Mouse (Mus musculus) ovary, adult 18-20 months (tissue): Measurements from ENCODE around the gene Slc28a2.
"Not testable (repeated sequence)": the region's sequence is repeated elsewhere in the genome, so short reads cannot be mapped to it uniquely, and the experiment has no call there.

Source experiments
- DNase-seq: peaks from one replicate; pipeline ENCODE4 v3.0.0; 2022; ENCODE audit warnings: low spot score, mixed read lengths

Slc28a2 gene

DNA sequence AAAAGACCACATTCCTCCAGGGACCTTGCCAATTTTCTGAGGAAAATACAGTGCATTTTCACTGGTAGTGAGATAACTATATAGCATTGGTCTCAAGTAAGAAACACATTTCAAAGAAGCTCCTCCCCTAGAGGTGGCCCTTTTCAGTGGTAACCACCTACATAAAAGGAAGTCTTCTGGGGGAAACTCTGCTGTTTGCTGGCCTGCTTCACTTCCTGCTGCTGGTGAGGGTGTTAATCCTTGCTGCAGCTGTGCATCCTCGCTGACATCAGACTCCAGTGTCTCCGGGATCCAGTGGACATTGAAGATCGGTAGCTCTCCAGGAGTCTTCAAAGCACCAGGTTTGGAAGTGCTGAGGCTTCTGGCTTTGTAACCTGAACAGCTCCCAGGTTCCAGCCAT lies at the start of gene Slc28a2:
Gene Slc28a2, plus strand, starts transcription at position 278 of the 400 bp plus-strand sequence.
- not testable (repeated sequence) for DNase-seq

- peak; percentile 91 for DNase-seq
Observed at GRCm38 (mm10) chr2:122377215-122377674, 49.0 kb upstream of the Slc28a2 start.

DNA sequence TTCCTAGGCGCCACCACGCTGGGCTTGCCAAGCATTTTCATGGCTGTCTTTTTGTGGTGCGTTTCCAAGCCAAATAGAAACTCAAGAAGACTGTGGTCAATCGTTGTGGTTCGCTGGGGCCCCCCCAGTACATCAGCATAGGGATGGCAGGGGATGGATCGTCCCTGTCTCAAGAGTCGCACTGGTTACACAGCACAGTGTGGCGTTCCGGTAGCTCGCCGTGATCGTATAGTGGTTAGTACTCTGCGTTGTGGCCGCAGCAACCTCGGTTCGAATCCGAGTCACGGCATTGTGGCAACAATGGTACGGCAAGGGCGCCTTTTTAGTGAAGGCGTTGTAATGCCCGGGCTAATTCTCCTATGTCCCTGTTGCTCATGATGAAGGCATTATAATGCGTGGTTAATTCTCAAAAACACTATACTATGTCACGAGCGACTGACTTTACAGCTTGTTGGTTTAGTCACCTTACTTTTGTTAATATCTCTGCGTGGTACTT lies 48.5 kb upstream of the Slc28a2 start:
- DNase-seq = peak; percentile 52

DNA sequence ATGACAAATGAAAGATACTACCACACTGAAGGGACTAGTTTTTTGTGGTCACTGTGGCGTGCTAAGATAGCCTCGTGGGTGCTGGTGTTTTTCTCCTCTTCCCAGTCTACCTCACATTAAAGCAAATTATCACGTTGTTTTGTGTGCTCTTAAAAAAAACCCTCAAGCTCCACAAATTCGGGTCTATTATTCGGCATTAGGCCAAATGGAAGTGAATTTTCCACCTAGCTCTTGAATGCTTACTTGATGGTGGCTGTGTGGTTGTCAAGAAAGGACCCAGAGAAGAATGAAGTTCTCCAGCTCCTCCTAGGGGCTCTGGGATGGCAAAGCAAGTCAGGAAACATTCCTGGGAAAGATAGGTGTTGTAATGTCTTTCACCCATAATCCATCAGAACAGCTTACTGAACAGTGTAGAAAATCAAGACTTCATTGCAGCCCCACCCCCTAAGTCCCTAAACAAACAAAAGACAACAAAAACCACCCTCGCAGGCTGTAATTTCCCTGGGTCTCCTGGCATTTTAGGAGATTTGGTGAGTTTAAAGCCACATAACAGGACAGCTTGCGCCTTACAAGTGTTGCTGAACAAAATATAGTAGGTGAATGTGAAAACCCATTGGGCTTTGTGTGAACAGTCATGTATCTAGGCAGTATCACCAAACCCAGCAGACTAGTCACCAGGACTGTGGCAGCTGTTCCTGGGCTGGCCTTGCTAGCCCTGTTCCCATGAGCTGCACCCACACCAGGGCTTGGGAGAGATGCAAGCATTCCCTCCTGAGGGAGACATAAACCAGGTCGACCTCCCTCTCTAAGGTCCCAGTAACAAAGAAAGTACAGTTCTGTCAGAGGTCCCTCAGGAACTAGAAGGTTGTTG lies 47.6 kb upstream of the Slc28a2 start:
- DNase-seq = no peak

DNA sequence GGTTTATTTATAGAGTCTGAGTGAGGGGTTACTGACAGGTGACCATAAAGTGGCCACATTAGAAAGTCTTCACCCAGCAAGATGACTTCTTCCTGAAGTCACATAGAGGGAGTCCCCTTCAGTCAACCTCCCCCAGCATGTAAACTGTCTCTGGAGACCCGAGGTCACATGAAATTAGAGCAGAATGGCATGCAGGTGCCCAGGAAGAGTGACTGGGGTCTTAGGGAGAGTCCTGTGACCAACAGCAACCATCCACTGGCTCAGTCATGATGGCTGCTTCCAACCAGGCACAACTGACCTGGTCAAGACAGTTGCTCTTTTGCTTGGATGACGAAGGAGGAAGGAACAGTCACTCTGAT lies 47.0 kb upstream of the Slc28a2 start:
- no peak for DNase-seq

- no peak for DNase-seq
Observed at GRCm38 (mm10) chr2:122380768-122381311, 45.4 kb upstream of the Slc28a2 start.

GRCm38 (mm10) chr2:122381329-122382103 lies 44.8 kb upstream of the Slc28a2 start:
- no peak for DNase-seq

- no peak for DNase-seq
Observed at GRCm38 (mm10) chr2:122382121-122382520, 44.2 kb upstream of the Slc28a2 start.

GRCm38 (mm10) chr2:122385095-122385494 lies 41.2 kb upstream of the Slc28a2 start:
- no peak for DNase-seq

DNA sequence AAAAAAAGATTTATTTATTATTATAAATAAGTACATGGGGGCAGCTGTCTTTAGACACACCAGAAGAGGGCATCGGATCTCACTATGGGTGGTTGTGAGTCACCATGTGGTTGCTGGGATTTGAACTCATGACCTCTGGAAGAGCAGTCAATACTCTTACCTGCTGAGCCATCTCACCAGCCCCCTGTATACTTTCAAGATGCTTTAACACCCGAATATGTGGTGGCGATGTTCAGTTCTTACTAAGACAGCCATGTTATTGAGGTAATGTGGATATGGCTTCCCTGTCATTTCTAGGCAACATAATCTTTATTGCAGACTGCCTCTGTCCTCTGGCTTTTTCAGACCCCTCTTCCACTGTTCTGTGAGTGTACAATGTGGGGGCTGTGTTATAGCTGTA lies 39.1 kb upstream of the Slc28a2 start:
- DNase-seq = not testable (repeated sequence)

DNA sequence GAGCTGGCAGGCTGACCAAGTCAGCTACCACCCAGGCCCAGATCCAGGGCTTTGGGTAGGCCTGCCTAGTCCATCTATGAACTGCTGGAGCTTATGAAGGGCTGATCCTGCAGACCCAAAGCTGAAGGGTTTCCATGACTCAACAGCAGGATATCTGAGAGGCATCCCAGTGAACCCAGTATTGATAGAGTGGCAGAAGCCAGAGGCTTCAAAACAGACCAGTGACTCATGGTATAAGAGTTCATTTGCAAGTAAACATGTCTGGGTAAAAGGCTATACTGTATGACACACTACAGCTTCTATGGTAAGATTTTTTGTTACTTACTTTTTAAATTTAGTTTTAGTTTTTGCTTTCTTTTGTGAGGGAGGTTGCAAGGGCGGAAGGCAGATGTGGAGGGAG lies 30.1 kb upstream of the Slc28a2 start:
- DNase-seq = no peak

GRCm38 (mm10) chr2:122407607-122408006 lies 18.7 kb upstream of the Slc28a2 start:
- DNase-seq = no peak

- no peak for DNase-seq
Observed at GRCm38 (mm10) chr2:122408928-122409327, 17.3 kb upstream of the Slc28a2 start.

DNA sequence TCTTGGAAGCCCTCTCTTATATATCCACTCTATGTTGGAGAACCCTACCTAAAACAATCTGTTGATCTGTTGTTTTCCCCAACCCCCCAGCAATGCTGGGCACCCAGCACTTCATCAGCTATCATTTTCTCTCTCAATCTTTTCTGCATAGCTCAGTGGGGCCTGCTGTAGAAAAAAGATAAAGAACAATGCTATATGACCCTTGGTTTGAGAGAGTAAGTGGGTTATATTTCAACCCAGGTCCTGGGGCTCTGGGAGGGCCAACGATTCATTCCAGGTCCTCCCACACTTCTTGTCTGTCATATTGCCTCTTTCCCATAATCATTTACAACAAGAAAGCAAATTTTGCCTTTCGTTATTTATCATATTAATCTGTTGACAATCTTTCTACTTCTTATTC lies 368 bp downstream of the Slc28a2 start:
- not testable (repeated sequence) for DNase-seq

GRCm38 (mm10) chr2:122438706-122439482 lies 12.6 kb downstream of the Slc28a2 start:
- DNase-seq = not testable (repeated sequence)

DNA sequence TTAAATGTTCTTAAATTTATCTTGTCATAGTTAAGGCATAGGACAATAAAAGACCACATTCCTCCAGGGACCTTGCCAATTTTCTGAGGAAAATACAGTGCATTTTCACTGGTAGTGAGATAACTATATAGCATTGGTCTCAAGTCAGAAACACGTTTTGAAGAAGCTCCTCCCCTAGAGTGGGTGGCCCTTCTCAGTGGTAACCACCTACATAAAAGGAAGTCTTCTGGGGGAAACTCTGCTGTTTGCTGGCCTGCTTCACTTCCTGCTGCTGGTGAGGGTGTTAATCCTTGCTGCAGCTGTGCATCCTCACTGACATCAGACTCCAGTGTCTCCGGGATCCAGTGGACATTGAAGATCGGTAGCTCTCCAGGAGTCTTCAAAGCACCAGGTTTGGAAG lies 14.2 kb downstream of the Slc28a2 start:
- not testable (repeated sequence) for DNase-seq

- DNase-seq = no peak
Observed at GRCm38 (mm10) chr2:122441000-122441933, 15.0 kb downstream of the Slc28a2 start.

GRCm38 (mm10) chr2:122450351-122450750 lies 24.1 kb downstream of the Slc28a2 start:
- no peak for DNase-seq

- DNase-seq = no peak
Observed at GRCm38 (mm10) chr2:122452426-122452825, 26.1 kb downstream of the Slc28a2 start.

DNA sequence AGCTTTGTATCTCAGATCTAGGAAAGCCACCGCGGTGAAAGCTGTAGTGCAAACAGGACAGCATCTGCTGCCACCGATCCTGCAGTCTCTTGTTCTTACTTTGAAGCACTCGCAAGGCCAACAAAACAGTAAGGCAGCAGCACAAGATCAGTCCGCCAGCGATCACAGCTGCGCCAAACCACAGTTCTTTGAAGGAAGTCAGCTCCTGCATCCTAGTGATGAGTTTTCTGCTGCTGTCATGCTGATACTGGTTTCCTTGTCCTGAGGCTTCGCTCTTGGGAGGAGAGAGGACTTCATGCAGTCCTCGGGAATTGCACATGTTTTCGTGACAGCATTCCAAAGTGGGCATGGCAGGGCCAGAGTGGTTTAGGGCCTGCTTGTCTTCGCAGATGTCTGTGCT lies 40.6 kb downstream of the Slc28a2 start:
- DNase-seq = no peak
